Mouse (Mus musculus) common myeloid progenitor, adult 5-6 weeks (primary cell): ENCODE results near the gene Olfr295. TPM values are rescaled to one million over a fixed set of nuclear protein-coding genes. Genes with fewer than 3 reads are reported as not detected.

Source experiments
- ATAC-seq: replicated peaks from 2 replicates; pipeline ENCODE4 v1.8.0; 2016; ENCODE audit warnings: low read depth, mild to moderate bottlenecking, moderate TSS enrichment, inconsistent platforms; ENCODE audit not compliant: poor library complexity, severe bottlenecking
- total RNA-seq: library from RNA; stranded (forward); fragments of 200-1000, 187-1606 nt; gene quantifications from 2 replicates; pipeline ENCODE4 v1.2.3, GENCODE M21; 2017

Olfr295 gene
- not detected in 2 replicates for total RNA-seq

- no peak for ATAC-seq
Observed at GRCm38 (mm10) chr7:86583562-86583961, at the start of gene Olfr295. Olfr295 (plus strand) TSS chr7:86583862.

- no peak for ATAC-seq
Observed at GRCm38 (mm10) chr7:86616543-86616942, 32.9 kb downstream of the Olfr295 start, which contains the start of gene Olfr294. Olfr294 (minus strand) TSS chr7:86616643.

Other genes starting within 250 kb of the Olfr295 start
- gene Olfr307, start 246.3 kb upstream of the Olfr295 start, total RNA-seq: not detected in 2 replicates
- gene Olfr305, start 216.9 kb upstream of the Olfr295 start, total RNA-seq: not detected in 2 replicates
- not detected in 2 replicates for gene Olfr304, start 197.2 kb upstream of the Olfr295 start, total RNA-seq
- gene Olfr303, start 186.1 kb upstream of the Olfr295 start, total RNA-seq: not detected in 2 replicates
- gene Olfr301, start 180.0 kb upstream of the Olfr295 start, total RNA-seq: not detected in 2 replicates
- not detected in 2 replicates for gene Olfr299, start 123.9 kb upstream of the Olfr295 start, total RNA-seq
- gene Olfr298, start 91.4 kb upstream of the Olfr295 start, total RNA-seq: not detected in 2 replicates
- not detected in 2 replicates for gene Olfr297, start 63.9 kb upstream of the Olfr295 start, total RNA-seq
- not detected in 2 replicates for gene Olfr294, start 32.8 kb downstream of the Olfr295 start, total RNA-seq
- gene Olfr293, start 65.2 kb downstream of the Olfr295 start, total RNA-seq: not detected in 2 replicates
- not detected in 2 replicates for gene Olfr292, start 104.5 kb downstream of the Olfr295 start, total RNA-seq
- not detected in 2 replicates for gene Folh1, start 192.1 kb downstream of the Olfr295 start, total RNA-seq
- not detected in 2 replicates for gene Vmn2r77, start 211.2 kb downstream of the Olfr295 start, total RNA-seq